Mouse (Mus musculus) CD4-positive naive resting alpha-beta T cell, adult 76 days (primary cell): Measurements from ENCODE around the gene B3galnt2. TPM values are rescaled to one million over a fixed set of nuclear protein-coding genes. Genes with fewer than 3 reads are reported as not detected.

Source experiments
- total RNA-seq: library from RNA; stranded (reverse); gene quantifications from one replicate; pipeline ENCODE4 v1.2.4, GENCODE M21; 2023

The B3galnt2 gene
- total RNA-seq, result 22.7 TPM

DNA sequence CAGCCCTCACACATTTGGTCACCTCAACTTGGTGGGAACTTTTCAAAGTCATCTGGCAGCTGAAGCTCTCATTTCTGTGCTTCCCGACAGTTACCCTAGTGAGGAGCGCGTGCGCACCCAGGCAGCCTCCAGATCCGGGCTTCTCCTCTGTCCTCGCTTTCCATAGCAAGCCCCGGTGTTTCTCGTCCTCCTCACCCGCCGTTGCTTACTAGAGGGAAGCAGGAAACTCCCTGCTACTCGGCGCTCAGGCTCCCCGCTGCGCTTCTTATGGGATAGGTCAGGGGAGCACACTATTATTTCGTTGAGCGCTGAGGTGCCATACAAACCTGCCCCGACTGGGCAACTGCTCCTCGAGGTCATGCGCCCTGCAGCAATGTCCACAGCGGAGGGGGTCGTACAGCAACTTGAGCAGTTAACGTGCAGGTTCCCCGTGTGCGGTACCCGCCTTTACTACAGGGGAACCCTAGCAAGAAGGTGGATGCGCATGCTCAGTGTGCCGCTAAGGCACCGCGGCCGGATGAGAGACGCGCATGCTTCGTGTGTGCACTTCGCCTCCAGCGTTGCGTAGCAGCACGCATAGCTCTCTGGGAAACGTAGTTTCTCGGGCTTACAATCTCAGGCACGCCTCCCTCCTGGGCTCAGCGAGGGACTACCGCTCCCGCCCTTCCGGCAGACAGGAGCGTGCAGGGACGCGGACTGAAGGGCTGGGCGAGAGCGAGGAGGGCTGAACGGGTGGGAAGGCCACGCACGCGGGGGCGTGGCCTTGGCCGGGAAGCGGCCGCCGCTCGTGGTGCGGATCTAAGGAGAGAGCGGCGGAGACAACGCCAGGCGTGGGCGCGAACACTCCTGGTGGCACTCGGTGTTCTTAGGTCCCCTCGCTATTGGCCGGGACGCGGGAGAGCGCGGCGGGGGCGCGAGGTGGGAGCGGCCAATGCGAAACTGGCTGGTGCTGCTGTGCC, at the start of gene B3galnt2:
B3galnt2 (plus strand) TSS at position 596 of the 959 bp plus-strand sequence.

DNA sequence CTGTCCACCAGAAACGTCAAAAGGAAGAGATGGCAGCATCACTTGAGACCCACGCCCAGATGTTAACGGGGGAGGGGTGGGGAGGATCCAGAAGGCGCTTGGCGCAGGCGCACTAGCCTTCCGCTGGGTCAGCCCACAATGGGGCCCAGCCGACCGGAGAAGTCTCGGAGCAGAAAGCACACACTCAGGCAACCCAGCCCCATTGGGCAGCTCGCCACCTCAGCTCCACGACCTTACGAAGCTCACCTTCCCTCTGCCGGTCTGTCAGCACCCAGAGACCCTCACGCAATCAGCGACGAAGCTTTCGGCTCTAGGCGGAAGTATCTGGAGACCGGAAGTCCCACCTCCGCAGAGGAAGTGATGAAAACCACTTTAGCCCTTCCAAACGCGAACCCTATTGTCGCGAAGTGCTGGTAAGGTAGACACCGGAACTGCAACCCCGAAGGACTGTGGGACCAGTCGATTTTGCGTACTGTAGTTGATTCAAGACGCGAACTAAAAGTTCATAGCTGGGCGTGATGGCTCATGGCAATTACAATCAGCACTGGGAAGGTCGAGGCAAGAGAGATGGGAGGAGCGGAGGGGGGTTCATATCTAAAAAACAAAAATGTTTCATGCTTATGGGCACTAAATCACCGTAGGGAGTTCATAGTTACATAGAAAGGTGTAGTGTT, 85.2 kb downstream of the B3galnt2 start, which contains the start of gene Tbce:
Tbce (minus strand) TSS at position 347 of the 674 bp plus-strand sequence.

Other genes starting within 250 kb of the B3galnt2 start
- 0.23 TPM for gene Gng4, start 170.4 kb upstream of the B3galnt2 start, total RNA-seq
- 94.6 TPM for gene Tbce, start 85.2 kb downstream of the B3galnt2 start, total RNA-seq
- gene Arid4b, start 108.8 kb downstream of the B3galnt2 start, total RNA-seq, result 144 TPM
- 78.1 TPM for gene Ggps1, start 109.0 kb downstream of the B3galnt2 start, total RNA-seq